Mouse (Mus musculus) retina, embryonic 14.5 days (tissue): Measurements from ENCODE around the gene Moap1.

Experiments used
- DNase-seq: peaks from one replicate; pipeline ENCODE4 v3.0.0-alpha.2; 2015; ENCODE audit warnings: low spot score

Gene Moap1

DNA sequence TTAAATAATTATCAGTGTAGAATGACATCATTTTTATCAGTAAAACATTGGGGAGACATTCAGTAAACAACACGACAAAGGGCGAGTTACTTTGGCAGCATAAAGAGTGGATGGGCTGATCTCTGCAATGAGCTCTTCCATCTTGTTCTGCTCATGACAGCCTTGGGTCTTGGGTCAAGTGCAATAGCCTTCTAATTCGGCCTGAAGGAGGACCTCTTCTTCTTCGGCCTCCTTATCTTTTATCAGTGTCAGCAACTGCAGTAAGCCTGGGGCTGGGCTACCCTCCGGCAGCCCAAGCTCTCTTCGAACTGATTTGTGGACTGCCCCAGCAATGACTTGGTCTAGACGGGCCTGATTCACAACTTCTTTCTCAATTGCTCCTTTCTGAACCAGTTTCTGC, 1.4 kb downstream of the Moap1 start:
- DNase-seq: no peak

DNA sequence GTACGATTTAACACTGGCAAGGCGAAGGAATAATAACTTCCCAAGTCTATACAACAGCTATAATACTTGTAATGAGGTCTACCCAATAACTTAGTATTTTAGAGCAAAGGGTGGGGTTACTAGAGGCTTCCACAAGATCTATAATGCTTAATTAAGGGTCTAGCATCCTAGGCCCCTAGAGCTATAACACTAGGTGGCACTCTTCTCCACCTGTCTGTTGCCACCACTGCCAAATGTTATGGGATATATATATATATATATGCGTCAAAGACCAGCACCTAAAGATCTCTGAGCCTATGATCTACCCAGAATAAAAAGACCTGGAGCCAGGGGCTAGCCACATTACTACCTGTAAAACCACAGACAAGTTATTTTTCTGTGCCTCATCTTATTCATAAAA, 3.2 kb downstream of the Moap1 start:
- DNase-seq: peak; percentile 64

DNA sequence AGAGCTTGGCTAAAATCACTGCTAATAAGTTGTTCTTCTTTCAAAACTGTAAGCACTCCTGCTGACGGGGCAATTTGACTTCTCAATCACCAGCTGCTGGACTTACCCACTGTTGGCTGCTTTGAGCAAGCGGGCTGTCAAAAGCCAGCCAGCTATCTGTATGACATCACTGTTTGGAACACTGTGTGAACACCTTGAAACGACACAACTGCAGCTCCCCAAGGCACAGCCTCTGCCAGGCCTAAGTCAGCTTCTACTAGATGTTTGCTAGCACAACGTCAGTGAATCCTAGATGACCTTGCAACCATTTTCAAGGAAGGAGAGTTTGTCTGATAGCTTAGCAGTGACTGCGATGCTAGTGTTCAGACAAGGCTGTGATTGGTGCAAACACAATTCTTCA, 4.4 kb downstream of the Moap1 start:
- no peak for DNase-seq

DNA sequence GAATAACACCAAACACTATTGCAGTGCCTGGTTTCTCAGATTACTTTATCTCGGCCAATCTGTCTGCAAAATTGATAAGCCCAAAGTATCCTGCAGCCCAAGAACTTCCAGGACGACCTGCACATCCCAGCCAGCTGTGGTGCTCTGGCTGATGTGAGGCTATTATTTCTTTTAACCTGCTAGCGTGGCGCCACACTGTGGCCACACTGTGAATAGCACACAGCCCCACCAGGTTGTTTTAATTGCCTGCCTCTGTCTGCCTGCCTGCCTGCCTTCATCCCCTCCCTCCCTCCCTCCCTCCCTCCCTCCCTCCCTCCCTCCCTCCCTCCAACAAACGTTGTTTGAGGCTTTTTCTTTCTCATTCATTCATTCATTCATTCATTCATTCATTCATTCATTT, 10.1 kb downstream of the Moap1 start:
- DNase-seq: peak; percentile 80

DNA sequence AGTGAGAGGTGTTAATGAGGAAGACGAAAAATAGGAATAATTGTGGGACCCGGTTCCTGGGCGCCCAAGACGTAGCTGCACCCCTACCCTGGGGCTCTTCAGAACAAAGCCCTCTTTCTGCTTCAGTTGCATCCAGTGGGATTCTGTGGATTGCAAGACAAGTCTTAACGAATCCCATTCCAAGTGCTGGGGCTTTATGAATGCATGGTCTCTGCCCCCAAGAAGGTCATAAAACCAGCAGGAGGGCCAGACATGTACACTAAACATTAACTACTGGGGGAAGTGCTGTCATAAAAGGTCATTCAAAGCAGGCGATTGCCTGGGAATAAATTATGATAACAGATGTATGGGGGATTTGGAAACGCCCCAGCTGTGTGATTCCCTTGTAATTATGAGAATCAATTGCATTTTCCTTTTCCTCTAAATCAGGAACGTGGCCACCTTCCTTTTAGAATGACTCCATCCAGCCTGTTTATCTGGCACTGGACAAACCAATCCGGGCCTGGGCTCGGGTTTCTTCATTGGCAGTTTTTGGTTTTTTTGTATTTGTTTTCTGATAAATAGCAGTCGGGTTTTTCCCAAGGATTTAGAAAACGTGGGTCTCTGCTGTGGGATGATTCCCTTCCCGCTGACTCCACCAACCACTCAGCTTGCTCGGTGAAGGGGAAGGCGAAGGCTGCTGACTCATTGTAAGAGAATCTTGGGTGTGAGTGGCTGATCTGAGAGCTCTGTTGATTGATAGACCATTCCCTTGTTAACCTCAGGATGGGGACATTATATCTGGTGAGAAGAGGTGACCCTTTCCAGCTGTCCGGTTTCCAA, 12.5 kb downstream of the Moap1 start:
- peak; percentile 49 for DNase-seq

DNA sequence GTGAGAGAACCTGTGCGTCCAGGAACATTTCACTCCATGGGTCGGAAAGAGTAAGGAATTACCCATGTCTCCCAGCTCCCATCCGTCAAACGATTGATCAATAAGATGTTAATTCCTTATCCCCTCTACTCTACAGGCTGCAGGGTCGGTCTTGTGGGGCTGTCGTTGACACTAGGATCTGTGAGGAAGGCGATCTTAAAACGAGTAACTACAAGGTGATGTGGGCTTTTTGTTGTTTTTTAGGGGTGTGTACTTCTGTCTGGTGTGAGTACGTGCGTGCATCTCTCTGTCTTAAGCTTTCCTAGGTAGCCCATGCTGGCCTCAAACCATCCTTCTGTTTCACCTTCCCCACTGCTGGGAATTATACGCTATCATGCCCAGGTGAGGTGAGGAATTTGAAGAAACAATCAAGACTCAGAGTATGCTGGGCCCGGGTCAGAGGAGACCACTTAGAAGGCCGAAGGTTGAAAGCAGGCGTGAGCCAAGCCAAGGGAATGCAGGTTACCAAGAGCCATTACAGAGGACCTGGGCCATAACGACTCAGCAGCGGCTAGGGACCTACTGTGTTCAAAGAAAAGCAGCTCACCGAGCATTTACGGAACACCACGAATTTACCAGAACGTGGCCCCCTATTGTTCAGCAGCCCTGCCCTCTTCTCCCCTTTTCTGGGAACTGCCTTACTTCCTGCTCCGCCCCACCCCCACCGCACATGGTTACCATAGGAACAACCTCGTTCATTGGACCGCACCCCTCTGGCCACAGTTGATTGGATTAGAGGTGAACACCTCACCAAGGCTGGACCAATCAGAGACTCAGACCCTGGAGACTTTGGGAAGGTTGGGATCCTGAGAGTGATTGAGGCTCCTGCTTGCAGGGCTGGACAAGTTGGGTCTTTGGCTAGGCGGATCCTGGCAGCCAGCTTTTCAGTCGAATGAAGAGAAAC, 13.3 kb downstream of the Moap1 start:
- DNase-seq: peak; percentile 93

DNA sequence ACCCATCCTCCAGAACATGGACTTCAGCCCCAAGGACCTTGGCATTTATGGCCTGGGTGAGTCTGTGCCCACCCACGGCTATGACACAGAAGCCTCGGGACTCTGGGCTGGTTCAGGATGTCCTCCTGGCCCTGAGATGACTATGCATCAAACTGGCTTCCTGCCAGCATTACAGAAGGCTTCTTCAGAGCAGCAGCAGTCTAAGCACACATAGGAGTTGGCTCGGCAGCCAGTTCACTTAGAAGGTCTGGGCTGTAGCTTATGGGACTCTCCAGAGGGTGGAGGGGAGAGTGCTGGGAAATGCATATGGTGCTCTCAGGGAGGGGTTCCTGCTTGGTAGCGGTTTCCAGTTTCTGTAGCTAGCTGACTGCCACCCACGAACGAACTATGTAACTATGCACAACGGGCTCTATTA, 17.7 kb downstream of the Moap1 start:
- no peak for DNase-seq

DNA sequence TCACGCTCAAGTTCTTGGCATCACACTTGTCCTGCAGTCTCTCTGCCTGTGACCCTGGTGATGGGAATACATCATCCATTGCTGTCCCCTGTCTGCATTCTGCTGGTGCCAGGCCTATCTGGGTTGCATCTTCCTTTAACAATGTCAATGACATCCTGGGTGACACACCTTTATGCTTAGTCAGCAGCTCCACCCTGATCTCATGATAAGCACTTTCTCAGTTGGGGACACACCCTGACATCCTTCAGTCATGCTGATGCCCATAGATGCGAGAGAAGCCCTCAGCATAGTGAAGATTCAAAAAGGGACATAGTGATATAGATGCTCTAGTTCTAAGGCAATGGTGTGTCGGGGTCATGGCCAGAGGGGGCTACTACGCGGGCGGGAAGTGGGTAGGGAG, 18.3 kb downstream of the Moap1 start:
- no peak for DNase-seq

DNA sequence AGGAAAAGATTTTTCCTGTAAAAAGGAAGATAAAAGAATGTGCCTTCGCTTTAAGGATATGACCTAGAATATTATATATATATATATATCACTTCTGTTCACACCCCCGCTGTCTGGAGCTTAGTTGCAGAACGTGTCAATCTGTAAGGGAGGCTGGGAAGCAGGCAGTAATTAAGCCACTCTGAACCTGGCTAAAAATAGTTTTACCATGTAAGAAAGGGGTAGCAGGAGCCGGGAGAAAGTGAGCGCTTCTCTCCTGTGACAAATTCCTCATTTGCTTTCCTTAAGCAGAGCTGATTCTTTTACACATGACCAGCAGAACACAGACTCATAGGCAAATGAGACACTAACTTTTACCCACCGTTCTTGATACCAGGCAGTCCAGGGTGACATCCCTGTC, 19.6 kb downstream of the Moap1 start:
- no peak for DNase-seq

DNA sequence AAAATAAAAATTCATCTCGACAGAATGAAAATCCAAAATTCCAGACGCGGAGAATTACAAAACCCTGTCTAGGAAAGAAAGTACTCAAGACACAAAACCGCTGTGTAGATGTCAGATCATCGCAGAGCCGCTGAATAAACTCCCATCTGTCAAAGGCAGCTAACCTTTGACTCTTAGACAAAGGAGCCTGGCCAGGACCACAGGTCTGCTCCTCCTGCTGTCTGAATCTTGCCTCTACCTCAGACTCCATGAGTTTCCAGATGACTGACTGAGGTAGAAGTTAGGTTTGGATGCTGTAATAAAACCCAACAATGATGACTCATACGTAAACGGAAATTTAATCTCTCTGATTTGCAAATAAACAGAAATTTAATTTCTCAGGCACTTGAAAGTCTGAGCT, 20.5 kb downstream of the Moap1 start:
- DNase-seq: peak; percentile 18

DNA sequence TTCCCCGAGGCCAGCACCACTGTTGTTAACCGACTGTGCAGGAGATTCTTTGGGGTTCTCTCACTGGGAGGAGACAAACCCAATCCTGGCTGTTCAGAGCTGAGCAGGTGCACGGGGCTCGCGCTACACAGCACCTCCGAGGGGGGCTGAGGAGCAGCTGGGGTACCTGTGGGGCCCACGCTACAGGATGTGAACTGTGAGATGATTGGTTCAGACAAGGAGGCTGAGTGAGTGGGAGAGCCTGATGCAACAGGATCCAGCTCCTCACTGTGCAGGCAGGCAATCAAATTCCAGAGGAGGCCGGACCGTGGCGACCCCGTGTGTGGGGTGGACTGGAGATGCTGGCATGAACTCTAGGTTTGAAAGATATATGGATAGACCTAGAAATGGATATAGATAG, 21.0 kb downstream of the Moap1 start:
- peak; percentile 22 for DNase-seq

DNA sequence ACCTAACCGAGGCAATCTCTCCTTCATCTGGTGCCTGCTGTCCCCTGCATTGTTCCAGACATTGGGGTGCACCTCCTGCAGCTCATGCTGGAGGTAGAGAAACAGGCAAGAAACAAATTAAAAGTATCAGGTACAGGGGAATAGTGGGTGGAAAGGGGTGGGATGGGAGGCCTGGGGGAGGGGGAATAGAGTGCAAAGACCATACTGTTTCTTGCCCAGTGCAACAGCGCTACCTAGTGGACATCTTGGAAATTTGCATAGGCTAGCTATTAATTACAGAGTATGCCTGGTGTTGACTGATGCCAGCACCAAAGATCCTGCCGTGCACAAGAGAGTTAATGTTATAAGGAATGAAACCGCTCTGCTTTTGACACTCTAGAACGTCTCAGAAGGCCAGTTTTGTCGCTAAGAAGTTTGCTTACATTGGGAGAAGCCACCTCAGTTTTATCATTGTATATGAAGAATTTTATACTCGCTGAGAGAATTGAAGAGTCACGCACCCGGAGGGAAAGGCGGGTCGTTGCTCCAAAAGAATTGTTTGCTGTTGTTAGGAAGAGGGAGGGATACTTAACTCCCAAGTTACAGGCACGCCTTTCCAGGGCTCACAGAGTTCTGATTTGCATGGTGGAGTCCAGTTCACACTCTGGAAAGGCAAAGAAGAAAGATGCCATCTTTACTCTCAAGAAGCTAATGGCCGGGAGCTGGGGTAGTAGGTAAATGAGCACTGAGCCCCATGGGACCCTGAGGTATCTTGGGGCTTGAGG, 23.7 kb downstream of the Moap1 start:
- peak; percentile 86 for DNase-seq

DNA sequence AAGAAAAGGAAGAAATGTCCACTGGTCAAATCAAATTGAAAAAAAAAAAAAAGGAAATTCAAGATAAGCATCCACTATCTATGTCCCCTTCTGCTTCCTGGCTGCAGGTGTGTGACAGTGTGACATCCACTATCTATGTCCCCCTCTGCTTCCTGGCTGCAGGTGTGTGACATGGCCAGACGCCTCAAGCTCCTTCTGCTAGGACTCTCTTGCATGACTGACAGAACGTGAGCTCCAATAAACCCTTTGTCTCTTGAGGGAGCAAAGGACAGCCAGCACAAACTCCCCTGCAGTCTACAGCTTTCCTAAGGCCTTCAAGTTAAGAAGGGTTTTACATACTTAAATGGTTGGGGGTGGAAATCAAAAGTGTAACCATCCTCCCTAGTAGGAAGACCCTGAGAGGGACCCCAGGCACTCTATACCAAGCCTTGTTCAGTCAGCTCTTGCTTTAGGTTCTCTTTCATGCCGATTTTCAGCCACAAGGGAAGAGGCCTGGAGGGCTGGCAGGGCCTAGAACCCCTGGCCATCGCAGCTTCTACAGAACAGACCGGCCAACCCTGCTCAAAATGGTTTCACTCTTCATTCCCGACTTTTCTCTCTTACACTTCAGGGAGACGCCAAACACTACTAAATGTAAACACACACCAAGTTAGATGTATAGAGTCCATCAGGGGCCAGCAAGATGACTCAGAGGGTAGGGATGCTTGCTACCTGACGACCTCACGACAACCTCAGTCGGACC, 28.6 kb downstream of the Moap1 start:
- no peak for DNase-seq

DNA sequence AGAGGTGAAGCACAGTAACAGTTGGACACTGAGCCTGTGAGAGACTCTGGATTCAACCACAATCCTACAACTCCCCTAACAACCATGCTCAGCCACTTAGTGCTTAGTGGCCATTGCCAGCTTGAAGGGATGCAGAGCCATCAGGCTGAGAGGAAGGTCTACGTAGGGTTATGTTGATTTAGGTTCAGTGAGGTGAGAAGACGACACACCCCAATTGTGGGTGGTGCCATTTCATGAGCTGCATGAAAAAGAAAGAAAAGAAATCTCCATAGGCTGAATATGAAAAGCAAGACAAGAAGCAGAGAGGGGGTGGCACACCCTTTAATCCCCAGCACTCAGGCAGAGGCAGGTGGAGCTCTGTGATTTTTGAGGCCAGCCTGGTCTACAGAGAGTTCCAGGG, 29.3 kb downstream of the Moap1 start:
- DNase-seq: no peak

DNA sequence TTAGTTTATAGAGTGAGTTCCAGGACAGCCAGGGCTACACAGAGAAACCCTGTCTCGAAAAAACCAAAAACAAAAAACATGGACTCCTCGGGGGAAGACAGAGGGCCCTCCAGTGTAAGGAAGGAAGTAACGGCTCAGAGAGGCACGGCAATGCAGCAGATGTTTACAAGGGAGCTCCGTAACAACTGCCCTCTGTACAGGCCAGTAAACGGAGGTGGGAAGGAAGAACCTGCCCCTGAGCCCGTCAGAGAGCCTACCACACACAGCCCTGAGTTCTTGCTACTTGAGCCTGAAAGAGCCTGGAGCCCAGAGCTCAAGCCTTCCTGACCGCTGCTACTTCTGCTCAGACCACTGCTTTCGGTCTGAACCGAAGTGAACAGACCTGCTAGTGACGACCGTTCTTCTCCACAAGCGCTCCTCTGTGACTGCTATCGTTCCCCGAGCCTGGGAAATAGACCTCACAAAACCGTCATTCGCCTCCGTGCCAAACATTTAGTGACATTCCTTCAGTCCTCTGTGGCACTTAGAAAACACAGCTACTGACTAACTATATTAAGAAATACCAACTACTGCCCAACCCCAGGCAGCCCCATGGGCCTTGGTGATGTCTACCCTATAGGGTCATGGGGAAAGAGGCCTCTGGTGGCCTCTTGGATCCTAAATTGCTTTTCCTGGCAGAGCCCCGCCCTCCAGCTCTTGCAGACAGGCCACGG, 30.2 kb downstream of the Moap1 start:
- no peak for DNase-seq

DNA sequence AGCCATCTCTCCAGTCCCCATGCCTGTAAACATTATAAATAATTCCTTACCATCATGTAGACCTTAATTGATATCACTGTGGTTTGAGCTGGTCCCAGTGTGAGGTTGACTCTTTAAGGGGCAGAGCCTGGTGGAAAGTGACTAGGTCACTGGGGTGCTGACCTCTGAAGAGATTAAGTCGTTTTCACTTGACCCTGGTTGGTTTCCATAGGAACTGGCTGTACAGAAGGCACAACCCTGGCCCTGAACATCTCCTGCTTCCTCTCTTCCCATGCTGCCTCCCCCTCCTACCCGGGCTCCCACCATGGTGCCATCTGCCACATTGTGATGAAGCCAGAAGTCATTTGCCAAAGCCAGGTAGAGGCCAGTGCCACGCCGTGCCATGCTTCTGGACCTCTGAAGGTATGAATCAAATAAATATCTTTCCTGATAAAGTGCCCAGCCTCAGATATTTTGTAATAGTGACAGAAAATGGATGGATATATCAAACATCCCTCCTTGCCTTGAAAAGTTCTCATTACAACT, 32.5 kb downstream of the Moap1 start:
- DNase-seq: no peak

DNA sequence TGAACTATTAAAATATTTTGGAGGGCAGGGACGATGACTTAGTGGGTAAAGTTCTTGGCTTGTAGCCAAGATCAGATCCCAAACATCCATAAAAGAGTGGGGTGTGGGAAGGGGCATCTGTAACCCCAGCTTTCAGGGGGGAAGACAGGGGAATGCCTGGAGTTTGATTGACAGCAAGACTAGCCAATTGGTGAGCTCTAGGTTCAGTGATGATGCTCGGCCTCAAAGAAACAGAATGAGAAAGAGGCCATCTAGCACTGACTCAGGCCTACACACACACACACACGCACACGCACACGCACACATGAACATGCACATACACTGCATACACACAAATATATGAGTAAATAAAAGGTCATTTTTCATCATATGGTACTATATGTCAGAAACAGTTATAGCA, 33.6 kb downstream of the Moap1 start:
- DNase-seq: no peak

DNA sequence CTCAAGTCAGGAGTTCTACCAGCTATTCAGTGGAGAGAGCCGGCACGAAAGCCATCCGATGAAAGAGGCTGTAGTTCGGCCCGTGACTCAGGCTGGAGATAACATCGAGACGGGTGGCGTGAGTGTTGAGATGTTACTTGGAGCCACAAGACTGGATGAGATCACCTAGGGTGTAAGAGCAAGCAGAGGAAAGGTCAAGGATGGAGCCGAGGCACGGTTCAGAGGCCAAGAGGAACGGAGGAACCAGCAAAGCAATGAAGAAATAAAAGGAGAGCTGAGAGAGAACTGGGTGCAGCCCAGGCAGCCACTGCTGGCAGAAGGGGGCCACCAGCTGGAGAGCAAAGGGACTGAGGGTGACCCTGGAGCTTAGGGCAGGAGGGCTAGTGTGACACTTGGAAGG, 35.2 kb downstream of the Moap1 start:
- DNase-seq: no peak

DNA sequence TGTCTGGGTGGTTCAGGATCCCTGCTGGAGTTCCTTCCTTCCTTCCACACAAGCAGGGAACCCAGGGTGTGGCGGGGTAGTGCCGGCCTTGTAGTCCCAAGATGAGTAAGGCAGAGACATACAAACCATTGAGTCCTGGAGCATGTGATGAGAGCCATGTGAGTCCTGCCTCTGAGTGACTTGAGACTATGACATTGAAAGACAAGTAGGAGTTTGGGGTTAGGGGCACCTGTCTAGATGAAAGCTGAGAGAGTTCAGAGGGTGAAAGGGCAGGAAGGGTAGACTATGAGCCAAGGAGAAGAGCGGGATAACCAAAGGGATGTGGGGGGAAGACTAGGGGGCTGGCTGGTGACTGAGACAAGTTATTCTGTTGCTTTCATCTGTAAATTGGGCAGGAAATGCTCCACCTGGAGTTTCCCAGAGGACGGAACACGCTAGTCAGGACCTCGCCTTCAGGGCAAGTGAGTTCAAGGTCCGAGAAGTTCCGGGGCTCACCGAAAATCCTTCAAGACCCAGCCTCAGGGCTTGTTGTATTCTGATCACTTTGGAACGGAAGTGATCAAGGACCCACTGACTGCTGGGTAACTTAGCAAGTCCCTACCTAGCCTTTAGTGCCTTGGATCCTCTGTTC, 36.5 kb downstream of the Moap1 start:
- DNase-seq: no peak

DNA sequence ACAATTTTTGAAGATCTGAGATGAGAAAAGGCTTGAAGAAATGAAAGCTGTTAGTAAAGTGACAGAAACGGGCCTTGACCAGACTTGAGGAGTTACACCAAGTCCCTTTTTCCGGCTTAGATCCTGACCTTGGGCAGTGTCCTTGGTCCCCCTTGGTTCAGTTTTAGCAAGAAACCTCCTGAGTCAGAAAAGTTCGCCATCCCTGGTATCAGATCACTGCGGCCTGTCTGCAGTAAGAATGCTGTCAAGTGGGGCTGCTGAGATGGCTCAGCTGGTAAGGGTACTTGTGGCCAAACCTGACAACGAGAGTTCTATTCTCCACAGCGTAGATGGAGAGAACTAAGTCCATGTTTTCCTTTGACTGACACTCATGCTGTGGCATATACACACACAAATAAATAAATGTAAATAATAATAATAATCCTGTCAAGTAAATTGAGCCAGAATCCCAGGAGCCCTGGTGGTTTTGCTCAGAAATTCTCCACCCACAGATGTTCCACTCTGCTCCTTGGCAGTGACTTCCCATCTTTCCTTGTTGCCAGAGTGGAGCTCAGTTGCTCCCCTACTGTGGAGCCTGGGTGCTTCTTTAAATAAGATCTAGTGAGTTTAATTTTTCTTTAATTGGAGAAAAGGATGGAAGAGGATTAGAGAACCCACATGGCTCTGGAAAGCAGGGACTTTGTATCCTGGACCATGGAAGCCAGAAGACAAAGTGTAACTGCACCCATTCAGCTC, 37.4 kb downstream of the Moap1 start:
- no peak for DNase-seq
